Mouse (Mus musculus) spleen, adult 2 months (tissue): ENCODE measurements around the gene Pank4. TPM values are rescaled to one million over a fixed set of nuclear protein-coding genes. Genes with fewer than 3 reads are reported as not detected.

Experiments
- DNase-seq, 2 experiments: peaks; one replicate each; pipeline versions ENCODE4 v3.0.0 to v3.0.0-alpha.2; 2012 to 2021; ENCODE audit warnings: low spot score in 2 of 2, low read depth in 1 of 2
- H3K27ac ChIP-seq: fragments of 200-500 bp; 2 replicates; pipeline ENCODE4 v1.5.1; 2012; ENCODE audit warnings: low read length, inconsistent platforms; ENCODE audit not compliant: insufficient read depth
- H3K27me3 ChIP-seq: fragments of 200-500 bp; 2 replicates; pipeline ENCODE4 v1.6.1; 2012; ENCODE audit warnings: mild to moderate bottlenecking, moderate library complexity, low read length, inconsistent platforms; ENCODE audit not compliant: control insufficient read depth, insufficient read depth
- H3K36me3 ChIP-seq: fragments of 200-500 bp; 2 replicates; pipeline ENCODE4 v1.6.1; 2012; ENCODE audit warnings: mild to moderate bottlenecking, low read length, inconsistent platforms; ENCODE audit not compliant: control insufficient read depth, insufficient read depth
- H3K4me1 ChIP-seq: fragments of 200-500 bp; 2 replicates; pipeline ENCODE4 v1.6.1; 2011; ENCODE audit warnings: inconsistent platforms; ENCODE audit not compliant: control insufficient read depth, insufficient read depth, insufficient read length
- H3K4me3 ChIP-seq: fragments of 200-500 bp; 2 replicates; pipeline ENCODE4 v1.5.1; 2011; ENCODE audit warnings: mild to moderate bottlenecking, inconsistent platforms; ENCODE audit not compliant: insufficient read depth, insufficient read length; ENCODE audit errors: extremely low read depth
- CTCF ChIP-seq: fragments of 200-500 bp; IDR thresholded peaks from 2 replicates; pipeline ENCODE4 v1.5.1; 2011; ENCODE audit warnings: mild to moderate bottlenecking, inconsistent platforms; ENCODE audit not compliant: insufficient read depth, insufficient read length, insufficient replicate concordance; ENCODE audit errors: extremely low read depth
- POLR2A ChIP-seq: fragments of 200-500 bp; IDR thresholded peaks from 2 replicates; pipeline ENCODE4 v1.6.1; 2011; ENCODE audit warnings: low read depth, low read length, inconsistent platforms
- WGBS: fragments of 180-500 bp; shearing (Covaris S2); methylation state at CpG from one replicate; pipeline ENCODE4 v1.1.7; 2018; 5-methylcytosine and 5-hydroxymethylcytosine counted together
- polyA plus RNA-seq: library from polyadenylated mRNA; depleted of rRNA; stranded (reverse); fragments of >200 nt; gene quantifications from 2 replicates; pipeline ENCODE4 v1.2.3, GENCODE M21; 2012

Pank4 gene
- polyA plus RNA-seq, 1 experiment, result 58.0 TPM

DNA sequence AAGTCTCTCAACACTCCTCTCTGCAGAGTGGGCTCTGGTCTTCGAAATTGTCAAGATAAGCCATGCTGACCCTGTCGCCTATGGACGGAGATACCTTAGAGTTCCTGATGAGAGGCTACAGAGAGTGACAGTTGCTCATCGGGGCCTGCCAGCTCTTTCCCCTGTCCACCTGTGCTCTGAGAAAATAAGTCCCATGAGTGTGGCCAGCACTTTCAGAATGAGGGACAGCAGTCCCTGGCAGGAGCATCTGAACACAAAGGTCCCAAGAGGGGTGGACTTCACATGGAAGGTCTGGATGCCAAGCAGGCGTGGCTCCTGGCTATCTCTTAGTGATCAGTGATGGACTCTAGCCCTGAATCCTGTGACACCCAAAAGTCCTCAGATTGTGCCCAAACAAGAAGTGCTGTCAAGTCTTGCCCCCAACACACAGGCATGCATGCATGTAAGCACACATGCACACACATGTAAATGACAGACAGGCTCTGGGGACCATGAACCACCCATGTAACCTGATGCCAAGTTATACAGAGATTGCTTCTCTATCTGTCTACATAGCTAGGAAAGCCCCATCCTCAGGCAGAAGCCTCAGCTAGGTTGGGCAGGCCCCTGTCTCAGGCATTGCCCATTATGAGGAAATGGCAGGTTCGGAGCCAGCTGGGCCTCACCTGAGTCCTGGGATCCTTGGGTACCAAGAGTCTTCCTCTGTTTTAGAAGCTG lies 20.4 kb upstream of the Pank4 start:
- Histone ChIP-seq H3K36me3 (no peaks in the 10 kb centered on the region), H3K27ac (peak overlapping the region; percentile 53), H3K4me1 (peaks cover 12% of the 10 kb centered on the region; the same call in 1 of the 2 replicates), H3K27me3 (peaks cover 1% of the 10 kb centered on the region; the same call in 1 of the 2 replicates), H3K4me3 (no peak overlapping the region)
- no peak for DNase-seq
- no peak for TF ChIP-seq POLR2A
- TF ChIP-seq CTCF, result no peak
- 87% methylated on average over 6 of the region's 6 CpGs for WGBS

DNA sequence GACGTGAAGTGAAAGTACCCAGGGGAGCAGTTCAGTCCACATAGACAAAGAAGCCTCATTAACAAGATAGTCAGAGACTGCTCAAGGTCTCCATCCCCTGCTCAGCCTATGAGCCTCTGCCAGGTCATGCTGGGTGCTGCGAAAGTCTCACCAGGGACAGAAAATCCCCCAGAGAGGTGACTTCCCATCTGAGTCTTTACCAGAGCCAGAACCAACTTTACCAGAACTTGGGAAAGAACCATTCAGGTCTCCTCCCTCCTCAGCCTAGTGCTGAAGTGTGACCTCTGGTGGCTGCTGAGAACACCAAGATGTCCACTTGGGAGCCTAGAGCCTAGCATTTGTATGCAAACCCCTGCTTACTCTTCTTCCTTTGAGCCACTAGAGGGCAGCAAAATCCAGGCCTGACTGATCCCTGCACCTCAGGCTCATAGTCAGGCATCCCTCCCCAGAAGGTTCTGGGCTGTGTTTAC lies 19.8 kb upstream of the Pank4 start:
- Histone ChIP-seq H3K4me3 (no peak overlapping the region), H3K27me3 (peaks cover 5% of the 10 kb centered on the region; the same call in 1 of the 2 replicates), H3K27ac (peak overlapping the region; percentile 53), H3K36me3 (no peaks in the 10 kb centered on the region), H3K4me1 (peaks cover 12% of the 10 kb centered on the region; the same call in 1 of the 2 replicates)
- TF ChIP-seq POLR2A (no peak), CTCF (peak; percentile 85; the same call in 1 of the 2 replicates)
- 9% methylated on average over 2 of the region's 2 CpGs for whole genome bisulfite sequencing
- DNase-seq, result peak; percentile 81 to 85

DNA sequence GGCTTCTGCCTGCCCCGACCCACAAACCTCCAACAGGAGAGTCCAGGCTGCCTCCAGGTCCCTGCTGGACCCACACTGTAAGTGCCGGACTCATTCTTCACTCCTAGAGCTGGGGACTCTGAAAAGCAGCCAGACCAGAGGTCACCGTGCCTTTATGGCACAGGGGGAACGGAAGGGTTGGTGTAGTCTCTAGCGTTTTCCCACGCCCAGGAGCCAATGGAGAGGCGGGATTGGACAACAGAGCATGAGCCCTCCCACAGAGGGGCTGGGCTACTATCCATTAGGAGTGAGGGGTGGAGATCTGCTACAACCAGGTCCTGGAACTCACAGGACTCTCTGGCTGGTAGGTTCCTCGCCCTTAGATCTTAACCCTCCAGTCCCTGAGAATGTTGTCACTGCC lies 17.6 kb upstream of the Pank4 start:
- Histone ChIP-seq H3K4me1 (peaks cover 8% of the 10 kb centered on the region; the same call in 1 of the 2 replicates), H3K27me3 (peaks cover 9% of the 10 kb centered on the region; the same call in 1 of the 2 replicates), H3K36me3 (no peaks in the 10 kb centered on the region), H3K27ac (no peak overlapping the region), H3K4me3 (no peak overlapping the region)
- DNase-seq, result no peak
- 39% methylated on average over 8 of the region's 8 CpGs for WGBS
- no peak for TF ChIP-seq POLR2A
- TF ChIP-seq CTCF, result no peak

DNA sequence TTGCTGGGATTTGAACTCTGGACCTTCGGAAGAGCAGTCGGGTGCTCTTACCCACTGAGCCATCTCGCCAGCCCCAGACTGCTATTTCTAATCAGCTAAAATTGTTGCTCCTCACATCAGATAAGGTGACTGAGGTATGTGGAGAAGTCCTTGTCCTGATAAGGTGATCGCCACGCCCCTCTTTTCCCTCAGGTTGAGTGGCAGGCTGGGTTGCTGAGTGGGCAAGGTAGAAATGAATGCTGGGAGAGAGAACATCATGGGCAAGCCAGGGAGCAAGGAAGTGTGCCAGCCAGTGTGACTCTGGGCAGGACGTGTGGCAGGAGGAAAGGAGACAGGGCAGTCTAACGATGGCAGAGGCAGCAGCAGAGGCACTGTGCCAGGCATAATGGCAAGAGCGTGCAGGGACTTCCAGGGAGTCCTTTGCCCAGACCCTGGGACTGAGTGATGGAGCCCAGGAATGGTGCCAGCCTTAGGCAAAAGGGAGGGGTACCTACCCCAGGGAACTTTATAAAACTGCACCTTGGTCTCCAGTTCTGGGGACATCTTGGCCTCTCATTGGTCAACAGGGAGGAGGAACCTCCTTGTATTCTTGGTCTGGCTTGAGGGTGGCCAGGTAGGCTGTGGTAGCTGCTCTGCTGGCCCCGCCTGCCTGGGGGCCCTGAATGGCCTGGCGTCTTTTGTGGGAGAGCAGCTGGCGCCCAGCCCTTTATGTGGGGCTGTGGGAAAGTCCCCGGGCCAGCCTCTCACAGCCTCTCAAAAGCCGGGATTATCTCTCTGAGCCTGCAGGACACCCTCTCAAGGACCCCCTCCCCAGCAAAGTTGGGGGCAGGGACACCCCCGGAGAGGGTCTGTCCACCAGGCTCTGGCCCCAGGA lies 15.6 kb upstream of the Pank4 start:
- DNase-seq, result no peak
- Histone ChIP-seq H3K27ac (no peak overlapping the region), H3K4me1 (peaks cover 5% of the 10 kb centered on the region; the same call in 1 of the 2 replicates), H3K27me3 (peaks cover 15% of the 10 kb centered on the region; the same call in 1 of the 2 replicates), H3K4me3 (no peak overlapping the region), H3K36me3 (no peaks in the 10 kb centered on the region)
- WGBS, result 51% methylated on average over 14 of the region's 14 CpGs
- no peak for TF ChIP-seq POLR2A
- no peak for TF ChIP-seq CTCF

DNA sequence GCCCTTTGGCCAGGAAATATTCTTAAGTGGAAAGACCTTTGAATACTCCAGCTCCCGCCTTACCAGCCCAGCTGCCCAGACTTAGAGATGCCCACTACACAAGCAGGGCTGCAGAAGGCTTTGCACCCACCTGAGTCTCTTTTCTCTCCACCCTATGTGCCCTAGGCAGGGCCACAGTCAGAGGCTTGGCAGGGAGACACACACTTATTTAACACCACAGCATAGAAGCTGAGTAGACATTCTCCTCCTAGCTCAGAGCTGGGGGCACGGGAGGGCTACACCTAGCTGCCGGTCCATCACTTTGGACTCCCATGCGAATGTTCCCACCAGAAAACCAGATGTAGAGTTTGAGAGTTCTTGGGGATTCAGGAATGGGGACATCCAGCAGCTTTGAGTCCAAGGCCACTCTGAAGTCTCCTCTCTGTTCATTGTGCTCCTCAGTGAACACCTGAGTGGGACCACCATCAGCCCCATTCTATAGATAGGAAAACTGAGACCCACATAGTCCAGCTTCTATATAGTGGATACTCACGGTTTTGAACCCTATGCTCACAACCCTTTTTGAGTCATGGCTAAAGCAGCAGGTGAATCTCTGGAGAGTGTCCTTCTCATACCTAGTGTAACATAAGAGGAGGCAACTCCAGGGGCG lies 14.9 kb upstream of the Pank4 start:
- no peaks in the 10 kb centered on the region for H3K36me3 ChIP-seq
- H3K4me3 ChIP-seq, result no peak overlapping the region
- DNase-seq, result no peak
- 69% methylated on average over 6 of the region's 6 CpGs for WGBS
- H3K4me1 ChIP-seq, result no peaks in the 10 kb centered on the region; the same call in 1 of the 2 replicates
- TF ChIP-seq POLR2A (no peak), CTCF (no peak)
- no peak overlapping the region for H3K27ac ChIP-seq
- peaks cover 15% of the 10 kb centered on the region; the same call in 1 of the 2 replicates for H3K27me3 ChIP-seq

DNA sequence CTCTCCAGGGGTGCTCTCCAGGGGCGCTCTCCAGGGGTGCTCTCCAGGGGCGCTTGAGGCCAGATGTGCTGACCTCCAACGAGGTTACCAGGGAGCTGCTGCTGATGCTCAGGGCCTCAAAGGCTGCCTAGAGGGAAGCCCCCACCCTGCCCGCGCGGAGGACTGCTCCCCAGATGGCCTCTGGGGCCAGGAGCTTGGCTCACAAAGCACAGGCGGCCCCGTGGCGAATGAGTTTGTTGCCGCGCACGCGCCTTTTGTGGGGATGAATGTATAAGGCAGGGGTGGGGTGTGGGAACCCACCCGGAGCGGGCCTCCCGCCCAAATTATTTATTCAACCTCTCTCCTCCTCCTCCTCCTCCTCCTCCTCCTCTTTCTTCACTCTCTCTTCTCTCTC lies 14.3 kb upstream of the Pank4 start:
- WGBS, result 19% methylated on average over 16 of the region's 16 CpGs
- DNase-seq, result no peak
- H3K36me3 ChIP-seq, result no peaks in the 10 kb centered on the region
- no peaks in the 10 kb centered on the region; the same call in 1 of the 2 replicates for H3K4me1 ChIP-seq
- H3K27ac ChIP-seq, result no peak overlapping the region
- TF ChIP-seq CTCF (no peak), POLR2A (no peak)
- peaks cover 15% of the 10 kb centered on the region; the same call in 1 of the 2 replicates for H3K27me3 ChIP-seq
- no peak overlapping the region for H3K4me3 ChIP-seq
